Mouse (Mus musculus): ENCODE data around the gene Frmd8. TPM values are rescaled to one million over a fixed set of nuclear protein-coding genes. Genes with fewer than 3 reads are reported as not detected.
"Not testable (repeated sequence)": the region's sequence is repeated elsewhere in the genome, so short reads cannot be mapped to it uniquely, and the experiment has no call there.

Frmd8 gene
- total RNA-seq, 2 experiments from 2014 or later: 2.9 to 3.2 TPM

- no peak for DNase-seq (ENCODE audit: low spot score)
These were observed 47.5 kb downstream of the Frmd8 start for GRCm38 (mm10) chr19:5827456-5828154.

GRCm38 (mm10) chr19:5827044-5827443, 48.0 kb downstream of the Frmd8 start:
- DNase-seq (ENCODE audit: low spot score): no peak

GRCm38 (mm10) chr19:5826731-5827002, 48.4 kb downstream of the Frmd8 start:
- DNase-seq (ENCODE audit: low spot score): no peak

GRCm38 (mm10) chr19:5825901-5826730, 49.0 kb downstream of the Frmd8 start:
- no peak for DNase-seq (ENCODE audit: low spot score)

- no peak for DNase-seq (ENCODE audit: low spot score)
These were observed 50.1 kb downstream of the Frmd8 start for GRCm38 (mm10) chr19:5824826-5825617.

GRCm38 (mm10) chr19:5824043-5824825, 50.8 kb downstream of the Frmd8 start:
- peak; percentile 63 for DNase-seq (ENCODE audit: low spot score)

- peak; percentile 57 for DNase-seq (ENCODE audit: low spot score)
These were observed 51.7 kb downstream of the Frmd8 start for GRCm38 (mm10) chr19:5823266-5823839.

GRCm38 (mm10) chr19:5822834-5823205, 52.3 kb downstream of the Frmd8 start:
- no peak for DNase-seq (ENCODE audit: low spot score)

- DNase-seq (ENCODE audit: low spot score): peak; percentile 78
These were observed 52.8 kb downstream of the Frmd8 start for GRCm38 (mm10) chr19:5822174-5822833.

- DNase-seq (ENCODE audit: low spot score): no peak
These were observed 53.3 kb downstream of the Frmd8 start for GRCm38 (mm10) chr19:5821847-5822173.

GRCm38 (mm10) chr19:5819549-5819948, 55.5 kb downstream of the Frmd8 start:
- DNase-seq (ENCODE audit: low spot score): peak; percentile 63

- no peak for DNase-seq (ENCODE audit: low spot score)
These were observed 56.5 kb downstream of the Frmd8 start for GRCm38 (mm10) chr19:5818590-5818977.

GRCm38 (mm10) chr19:5817703-5818589, 57.1 kb downstream of the Frmd8 start:
- DNase-seq (ENCODE audit: low spot score): peak; percentile 92

GRCm38 (mm10) chr19:5815928-5816327, 59.1 kb downstream of the Frmd8 start:
- DNase-seq (ENCODE audit: low spot score): no peak

- no peak for DNase-seq (ENCODE audit: low spot score)
These were observed 60.1 kb downstream of the Frmd8 start for GRCm38 (mm10) chr19:5815010-5815409.

GRCm38 (mm10) chr19:5814048-5814447, 61.0 kb downstream of the Frmd8 start:
- not testable (repeated sequence) for DNase-seq (ENCODE audit: low spot score)

GRCm38 (mm10) chr19:5813567-5813966, 61.5 kb downstream of the Frmd8 start:
- no peak for DNase-seq (ENCODE audit: low spot score)

GRCm38 (mm10) chr19:5811771-5812504, 63.1 kb downstream of the Frmd8 start:
- DNase-seq (ENCODE audit: low spot score): peak; percentile 88
